Mouse (Mus musculus) liver, embryonic 14.5 days (tissue): ENCODE data around the gene Rtn4rl1.

ENCODE experiments used
- CTCF ChIP-seq: IDR thresholded peaks from 2 replicates; pipeline ENCODE4 v1.5.1; 2016; ENCODE audit warnings: antibody characterized with exemption, low read depth, control low read depth
- EP300 ChIP-seq: IDR thresholded peaks from 2 replicates; pipeline ENCODE4 v1.6.1; 2016; ENCODE audit warnings: antibody characterized with exemption, low read depth

DNA sequence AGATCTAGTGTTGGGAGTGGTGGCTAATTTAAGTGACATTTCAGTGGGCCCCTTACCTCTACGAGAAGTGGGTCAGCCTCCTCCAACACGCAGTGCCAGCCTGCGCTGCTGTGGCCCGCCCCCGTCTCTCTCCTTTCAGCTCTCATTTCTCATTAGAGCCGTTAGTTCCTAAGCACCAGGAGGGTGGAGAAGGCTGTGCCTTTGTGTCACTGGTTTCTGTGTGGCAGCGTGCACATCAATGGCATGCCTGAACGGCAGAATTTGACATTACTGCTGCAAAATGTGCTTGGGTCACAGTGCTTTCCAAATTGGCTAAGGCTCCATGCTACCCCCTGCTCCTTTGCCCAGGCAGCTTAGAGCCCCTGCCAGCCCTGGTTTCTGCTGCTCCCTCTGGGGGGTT lies 79.9 kb downstream of the Rtn4rl1 start:
- TF ChIP-seq CTCF (no peak), EP300 (no peak)
